Mouse (Mus musculus): ENCODE results near the gene Derl3.

GRCm38 (mm10) chr10:75924324-75924723 is 31.1 kb downstream of the Derl3 start:
- no peak; the same call in 1 of the 2 replicates for TF ChIP-seq CTCF (IDR thresholded peaks at IDR 0.05; ENCODE audit: low read depth, low read length)
- TF ChIP-seq POLR2A (IDR thresholded peaks at IDR 0.05; ENCODE audit: borderline replicate concordance, low read depth, low read length) = no peak
